Mouse (Mus musculus) hindbrain, embryonic 16.5 days (tissue): ENCODE measurements around the gene Mal. TPM values are rescaled to one million over a fixed set of nuclear protein-coding genes. Genes with fewer than 3 reads are reported as not detected.

Source experiments
- ATAC-seq: fragments of 200-750 bp; cut with Nextera tagmentation; 2 replicates; pipeline ENCODE4 v1.8.0; 2017; ENCODE audit warnings: moderate TSS enrichment, moderate library complexity
- H3K27ac ChIP-seq: fragments of 300-500 bp; sonication (generic); 2 replicates; pipeline ENCODE4 v1.5.1; 2014; ENCODE audit warnings: low read depth, mild to moderate bottlenecking, control low read depth, low read length, moderate library complexity
- H3K27me3 ChIP-seq: fragments of 300-500 bp; sonication (generic); replicated peaks from 2 replicates; pipeline ENCODE4 v1.6.1; 2014; ENCODE audit warnings: low read length; ENCODE audit not compliant: control insufficient read depth, insufficient read depth
- H3K36me3 ChIP-seq: fragments of 300-500 bp; sonication (generic); 2 replicates; pipeline ENCODE4 v1.6.1; 2014; ENCODE audit warnings: mild to moderate bottlenecking, low read length, moderate library complexity, mixed read lengths; ENCODE audit not compliant: control insufficient read depth, insufficient read depth
- H3K4me1 ChIP-seq: fragments of 300-500 bp; sonication (generic); 2 replicates; pipeline ENCODE4 v1.6.1; 2014; ENCODE audit warnings: low read depth, low read length; ENCODE audit not compliant: control insufficient read depth, insufficient read depth
- H3K4me2 ChIP-seq: fragments of 300-500 bp; sonication (generic); 2 replicates; pipeline ENCODE4 v1.6.1; 2014; ENCODE audit warnings: mild to moderate bottlenecking, low read length, control low read depth, moderate library complexity
- H3K4me3 ChIP-seq: fragments of 300-500 bp; sonication (generic); 2 replicates; pipeline ENCODE4 v1.5.1; 2014; ENCODE audit warnings: mild to moderate bottlenecking, low read length, control low read depth, moderate library complexity
- H3K9ac ChIP-seq: fragments of 300-500 bp; sonication (generic); 2 replicates; pipeline ENCODE4 v1.6.1; 2014; ENCODE audit warnings: low read depth, mild to moderate bottlenecking, control low read depth, low read length, moderate library complexity
- H3K9me3 ChIP-seq: fragments of 300-500 bp; sonication (generic); 2 replicates; pipeline ENCODE4 v1.6.1; 2014; ENCODE audit warnings: mild to moderate bottlenecking, low read length, moderate library complexity; ENCODE audit not compliant: control insufficient read depth
- whole genome bisulfite sequencing: fragments of 180-500 bp; shearing (Covaris S2); extraction: QIAGEN DNeasy Blood & Tissue Kit; methylation state at CpG from one replicate; pipeline ENCODE4 v1.1.7; 2014; 5-methylcytosine and 5-hydroxymethylcytosine counted together
- polyA plus RNA-seq: library from polyadenylated mRNA; unstranded; fragments of >200 nt; fragmentation: Nextera tagmentation; extraction: Ambion mirVana; gene quantifications from 2 replicates; pipeline ENCODE4 v1.2.1, GENCODE M21; 2015

Gene Mal
- polyA plus RNA-seq, 1 experiment from 2014 or later: 3.7 TPM

- Histone ChIP-seq H3K9me3 (no peaks in the 10 kb centered on the region), H3K4me2 (no peak overlapping the region), H3K27me3 (peaks cover 24% of the 10 kb centered on the region), H3K9ac (no peak overlapping the region), H3K36me3 (no peaks in the 10 kb centered on the region), H3K4me3 (no peak overlapping the region), H3K4me1 (peaks cover 9% of the 10 kb centered on the region; the same call in 1 of the 2 replicates), H3K27ac (no peak overlapping the region)
- 90% methylated on average over 2 of the region's 2 CpGs for WGBS
- ATAC-seq: no peak
Measured at GRCm38 (mm10) chr2:127652805-127653204, 3.7 kb downstream of the Mal start.

- H3K27me3 ChIP-seq: peaks cover 19% of the 10 kb centered on the region
- no peaks in the 10 kb centered on the region for H3K9me3 ChIP-seq
- peaks cover 9% of the 10 kb centered on the region; the same call in 1 of the 2 replicates for H3K4me1 ChIP-seq
- H3K4me2 ChIP-seq: no peak overlapping the region
- no peak overlapping the region for H3K27ac ChIP-seq
- ATAC-seq: no peak
- H3K36me3 ChIP-seq: no peaks in the 10 kb centered on the region
- H3K9ac ChIP-seq: no peak overlapping the region
- no peak overlapping the region for H3K4me3 ChIP-seq
Measured at GRCm38 (mm10) chr2:127652335-127652734, 4.2 kb downstream of the Mal start.

- WGBS: 73% methylated on average over 5 of the region's 5 CpGs
- no peak for ATAC-seq
- no peaks in the 10 kb centered on the region for H3K36me3 ChIP-seq
- peaks cover 14% of the 10 kb centered on the region for H3K27me3 ChIP-seq
- no peak overlapping the region for H3K27ac ChIP-seq
- H3K9ac ChIP-seq: no peak overlapping the region
- H3K4me3 ChIP-seq: no peak overlapping the region
- H3K9me3 ChIP-seq: no peaks in the 10 kb centered on the region
- H3K4me2 ChIP-seq: no peak overlapping the region
- H3K4me1 ChIP-seq: peaks cover 8% of the 10 kb centered on the region; the same call in 1 of the 2 replicates
Measured at GRCm38 (mm10) chr2:127651601-127652000, 4.9 kb downstream of the Mal start.

GRCm38 (mm10) chr2:127649921-127650320 lies 6.6 kb downstream of the Mal start:
- no peak for ATAC-seq
- Histone ChIP-seq H3K4me1 (no peaks in the 10 kb centered on the region), H3K27ac (no peak overlapping the region), H3K9me3 (no peaks in the 10 kb centered on the region), H3K9ac (no peak overlapping the region), H3K27me3 (peaks cover 8% of the 10 kb centered on the region), H3K4me2 (no peak overlapping the region), H3K36me3 (no peaks in the 10 kb centered on the region), H3K4me3 (no peak overlapping the region)
- 80% methylated on average over 5 of the region's 5 CpGs for WGBS

- H3K27ac ChIP-seq: no peak overlapping the region
- no peaks in the 10 kb centered on the region for H3K9me3 ChIP-seq
- no peaks in the 10 kb centered on the region for H3K4me1 ChIP-seq
- no peaks in the 10 kb centered on the region for H3K36me3 ChIP-seq
- no peaks in the 10 kb centered on the region for H3K27me3 ChIP-seq
- ATAC-seq: no peak
- H3K9ac ChIP-seq: no peak overlapping the region
- no peak overlapping the region for H3K4me3 ChIP-seq
- H3K4me2 ChIP-seq: no peak overlapping the region
- 96% methylated on average over 6 of the region's 6 CpGs for WGBS
Measured at GRCm38 (mm10) chr2:127648145-127648544, 8.3 kb downstream of the Mal start.

- H3K4me2 ChIP-seq: no peak overlapping the region
- no peak overlapping the region for H3K27ac ChIP-seq
- WGBS: 79% methylated on average over 5 of the region's 5 CpGs
- no peaks in the 10 kb centered on the region for H3K36me3 ChIP-seq
- no peak overlapping the region for H3K9ac ChIP-seq
- H3K9me3 ChIP-seq: no peaks in the 10 kb centered on the region
- no peak overlapping the region for H3K4me3 ChIP-seq
- no peak for ATAC-seq
- no peaks in the 10 kb centered on the region for H3K27me3 ChIP-seq
- H3K4me1 ChIP-seq: no peaks in the 10 kb centered on the region
Measured at GRCm38 (mm10) chr2:127646875-127647274, 9.6 kb downstream of the Mal start.

- Histone ChIP-seq H3K27me3 (no peaks in the 10 kb centered on the region), H3K36me3 (no peaks in the 10 kb centered on the region), H3K4me3 (no peak overlapping the region), H3K27ac (no peak overlapping the region), H3K9me3 (no peaks in the 10 kb centered on the region), H3K4me1 (no peaks in the 10 kb centered on the region), H3K9ac (no peak overlapping the region), H3K4me2 (no peak overlapping the region)
- no peak for ATAC-seq
- WGBS: 74% methylated on average over 19 of the region's 19 CpGs
Measured at GRCm38 (mm10) chr2:127643728-127644704, 12.5 kb downstream of the Mal start.

GRCm38 (mm10) chr2:127638973-127639372 lies 17.5 kb downstream of the Mal start:
- no peak overlapping the region for H3K4me2 ChIP-seq
- H3K4me1 ChIP-seq: no peaks in the 10 kb centered on the region
- H3K27me3 ChIP-seq: no peaks in the 10 kb centered on the region
- no peak for ATAC-seq
- 82% methylated on average over 9 of the region's 9 CpGs for WGBS
- no peak overlapping the region for H3K27ac ChIP-seq
- no peaks in the 10 kb centered on the region for H3K9me3 ChIP-seq
- no peak overlapping the region for H3K9ac ChIP-seq
- H3K4me3 ChIP-seq: no peak overlapping the region
- no peaks in the 10 kb centered on the region for H3K36me3 ChIP-seq

- Histone ChIP-seq H3K9ac (no peak overlapping the region), H3K9me3 (no peaks in the 10 kb centered on the region), H3K4me2 (no peak overlapping the region), H3K36me3 (no peaks in the 10 kb centered on the region), H3K27ac (no peak overlapping the region), H3K4me1 (no peaks in the 10 kb centered on the region), H3K4me3 (no peak overlapping the region), H3K27me3 (no peaks in the 10 kb centered on the region)
- ATAC-seq: no peak
- 75% methylated on average over 6 of the region's 6 CpGs for WGBS
Measured at GRCm38 (mm10) chr2:127635581-127635980, 20.9 kb downstream of the Mal start.
